Mouse (Mus musculus) lung, postnatal 0 days (tissue): ENCODE results near the gene Retreg1.

Experiments used
- CTCF ChIP-seq: IDR thresholded peaks from 2 replicates; pipeline ENCODE4 v1.5.1; 2016; ENCODE audit warnings: antibody characterized with exemption, mild to moderate bottlenecking
- EP300 ChIP-seq: IDR thresholded peaks from 2 replicates; pipeline ENCODE4 v1.6.1; 2016; ENCODE audit warnings: antibody characterized with exemption, mild to moderate bottlenecking, control low read depth

- TF ChIP-seq CTCF (peak; percentile 73), EP300 (no peak)
Measured at GRCm38 (mm10) chr15:25995521-25995920, 152.5 kb downstream of the Retreg1 start.
